Mouse (Mus musculus): Measurements from ENCODE around the gene Rufy3.
A peak's percentile ranks its signal among the peaks of the same experiment; 100 is the strongest.

Rufy3 gene

DNA sequence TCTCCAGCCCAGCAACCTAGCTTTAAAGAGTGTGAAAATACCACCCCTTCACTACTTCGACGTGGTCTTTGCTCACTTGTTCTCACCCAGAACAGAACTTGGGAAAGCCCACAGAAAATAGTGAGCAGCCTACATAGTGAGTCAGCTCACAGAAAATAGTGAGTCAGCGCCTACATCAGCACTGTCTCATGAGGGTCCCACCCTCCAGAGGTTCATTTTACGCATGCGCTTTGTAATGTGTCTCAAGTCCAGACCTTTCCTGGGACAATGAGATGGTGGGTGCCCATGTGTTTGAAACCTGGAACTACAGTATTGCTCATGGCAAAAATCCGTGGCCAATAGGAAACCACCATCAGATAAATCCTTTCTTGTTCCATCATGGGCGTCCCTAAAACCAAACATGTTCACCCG, 123.2 kb downstream of the Rufy3 start:
- DNase-seq, result no peak

DNA sequence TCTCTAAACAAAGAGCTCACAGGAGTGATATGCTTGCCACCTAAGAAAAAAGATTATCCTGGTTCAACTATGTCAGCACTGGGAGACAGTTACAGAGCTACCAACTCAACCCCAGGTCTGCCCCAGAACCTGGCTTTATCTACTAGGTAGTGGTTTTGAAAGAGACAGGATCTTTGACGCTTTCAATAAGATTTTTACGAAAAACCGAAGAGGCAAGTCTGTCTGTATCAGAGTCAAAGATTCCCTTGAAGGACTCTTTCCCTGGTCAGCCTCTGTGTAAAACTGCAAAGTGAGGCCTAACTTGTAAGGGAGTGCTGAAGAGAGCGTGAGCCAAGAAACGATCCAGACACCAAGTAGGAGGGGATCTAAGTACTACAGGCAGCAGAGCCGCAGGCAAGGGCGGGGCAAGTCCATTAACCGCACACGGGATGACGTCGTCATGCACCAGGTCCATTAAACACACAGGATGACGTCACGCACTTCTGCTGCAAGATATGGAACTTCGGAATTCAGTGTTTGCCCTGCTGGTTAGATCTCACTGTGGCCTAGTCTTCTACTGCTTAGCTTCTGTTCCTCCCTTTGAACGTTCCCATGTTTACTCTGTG, 123.8 kb downstream of the Rufy3 start:
- no peak for DNase-seq

DNA sequence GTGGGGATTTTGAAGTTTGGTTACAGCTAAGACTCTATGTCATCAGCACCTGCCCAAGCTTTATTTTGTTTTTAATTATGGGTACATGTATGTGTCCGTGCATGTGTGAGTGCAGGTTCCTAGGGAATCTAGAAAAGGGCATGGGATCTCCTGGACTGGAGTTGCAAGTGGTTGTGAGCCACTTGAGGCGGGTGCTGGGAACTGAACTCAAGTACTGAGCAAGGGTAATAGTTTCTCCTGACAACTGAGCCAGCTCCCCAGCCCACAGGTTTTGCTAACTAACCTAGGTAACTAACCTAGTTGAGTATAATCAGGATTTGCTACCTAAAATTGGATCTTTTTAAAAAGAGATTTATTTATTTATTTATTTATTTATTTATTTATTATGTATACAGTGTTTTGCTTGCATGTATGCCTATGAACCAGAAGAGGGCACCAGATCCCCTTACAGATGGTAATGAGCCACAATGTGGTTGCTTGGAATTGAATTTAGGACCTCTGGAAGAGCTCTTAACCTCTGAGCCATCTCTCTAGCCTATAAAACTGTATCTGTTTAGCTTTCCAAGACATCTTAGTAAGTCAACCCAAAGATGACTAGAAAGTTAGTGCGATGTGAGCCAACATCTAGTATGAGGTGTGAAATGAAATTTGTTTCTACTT, 124.6 kb downstream of the Rufy3 start:
- DNase-seq, result peak; percentile 43 to 67

DNA sequence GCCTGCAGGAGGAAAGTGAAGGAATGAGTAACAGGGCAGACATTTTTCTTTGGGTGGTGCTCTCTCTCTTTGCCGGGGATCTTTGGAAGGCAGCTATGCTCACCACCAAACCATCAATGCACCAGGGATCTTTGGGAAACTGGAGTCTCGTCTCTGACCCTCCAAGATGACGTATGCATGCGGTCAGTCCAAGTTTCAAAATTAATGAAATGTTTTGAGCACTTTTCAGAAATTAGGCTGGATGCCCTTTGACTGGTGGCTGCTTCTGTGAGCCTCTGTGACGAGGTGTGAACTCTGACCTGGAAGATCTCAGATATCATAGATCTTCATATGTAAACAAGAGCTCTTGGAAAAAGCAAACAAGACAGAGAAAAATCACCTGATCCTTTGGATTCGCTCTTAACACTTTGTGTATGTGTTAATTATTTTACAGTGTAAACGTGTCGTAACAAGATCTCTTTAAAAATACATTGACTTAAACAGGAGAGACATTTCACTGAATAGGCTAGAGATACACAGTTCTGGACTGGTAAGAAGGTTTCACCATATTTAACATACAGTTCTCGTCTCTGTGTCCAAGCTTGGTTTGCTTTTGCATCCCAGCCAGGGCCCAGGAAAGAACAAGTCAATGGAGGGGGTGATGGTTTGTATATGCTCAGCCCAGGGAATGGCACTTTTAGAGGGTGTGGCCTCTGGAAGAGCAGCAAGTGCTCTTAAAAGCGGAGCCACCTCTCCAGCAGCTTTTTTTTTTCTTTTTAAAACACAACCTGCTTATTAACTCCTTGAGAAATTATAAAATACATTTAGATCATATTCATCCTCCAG, 126.1 kb downstream of the Rufy3 start:
- no peak for DNase-seq

DNA sequence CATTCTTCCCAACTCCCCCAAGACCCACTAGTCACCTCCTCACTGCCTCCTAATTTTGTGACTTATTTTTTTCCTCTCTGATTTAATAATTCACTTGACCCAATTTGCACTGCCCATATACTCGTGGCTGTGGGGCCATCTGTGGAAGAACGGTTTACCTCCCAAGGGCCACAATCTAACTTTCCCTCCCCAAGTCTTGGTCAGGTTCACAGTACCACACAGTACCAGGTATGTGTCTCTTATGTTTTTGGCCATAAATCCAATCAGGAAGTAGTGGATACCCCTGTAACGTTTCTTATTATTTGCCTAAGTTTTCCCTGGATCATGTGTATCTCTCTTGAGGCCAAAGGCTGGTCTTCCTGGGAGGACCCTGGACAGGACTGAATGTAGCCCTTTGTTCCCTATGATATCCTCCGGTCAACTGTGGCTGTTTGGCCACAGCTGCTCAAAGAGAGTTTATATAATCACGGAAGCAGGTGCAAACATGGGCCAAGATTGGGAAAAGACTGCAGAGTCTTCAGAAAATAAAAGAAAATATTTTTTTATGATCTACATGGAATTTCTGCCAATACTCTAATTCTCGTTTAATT, 126.8 kb downstream of the Rufy3 start:
- DNase-seq, result no peak

DNA sequence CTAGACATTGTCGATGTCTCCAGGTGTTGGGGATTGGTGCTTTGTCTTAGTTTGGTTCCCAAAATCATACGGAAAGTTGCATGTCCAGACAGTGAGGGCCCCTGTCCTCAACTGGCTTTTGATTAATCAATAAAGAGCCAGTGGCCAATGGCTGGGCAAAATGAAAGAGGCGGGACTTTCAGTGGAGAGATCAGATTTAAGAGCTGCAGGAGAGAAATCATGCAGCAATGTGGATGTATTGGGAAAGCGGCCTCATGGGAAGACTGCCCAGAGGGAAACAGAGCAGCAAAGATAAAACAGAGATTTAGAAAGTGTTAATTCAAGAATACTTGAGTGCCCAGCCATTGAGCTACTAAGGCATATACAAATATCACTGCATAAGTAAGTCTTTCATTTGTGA, 127.7 kb downstream of the Rufy3 start:
- no peak for DNase-seq

DNA sequence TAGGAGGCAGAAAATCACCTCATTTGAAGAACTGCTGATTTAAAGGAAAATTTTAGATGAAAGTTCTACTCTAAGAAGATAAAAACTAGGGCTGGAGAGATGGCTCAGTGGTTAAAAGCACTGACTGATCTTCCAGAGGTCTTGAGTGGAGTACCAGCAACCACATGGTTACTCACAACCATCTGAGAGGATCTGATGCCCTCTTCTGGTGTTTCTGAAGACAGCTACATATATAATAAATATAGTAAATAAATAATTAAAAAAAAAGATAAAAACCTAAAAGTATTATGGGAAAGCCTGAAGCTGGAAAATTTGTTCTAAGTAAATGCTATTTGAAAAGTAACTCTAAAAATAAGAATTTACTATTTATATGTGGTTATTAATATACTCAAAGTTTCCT, 128.2 kb downstream of the Rufy3 start:
- no peak for DNase-seq

DNA sequence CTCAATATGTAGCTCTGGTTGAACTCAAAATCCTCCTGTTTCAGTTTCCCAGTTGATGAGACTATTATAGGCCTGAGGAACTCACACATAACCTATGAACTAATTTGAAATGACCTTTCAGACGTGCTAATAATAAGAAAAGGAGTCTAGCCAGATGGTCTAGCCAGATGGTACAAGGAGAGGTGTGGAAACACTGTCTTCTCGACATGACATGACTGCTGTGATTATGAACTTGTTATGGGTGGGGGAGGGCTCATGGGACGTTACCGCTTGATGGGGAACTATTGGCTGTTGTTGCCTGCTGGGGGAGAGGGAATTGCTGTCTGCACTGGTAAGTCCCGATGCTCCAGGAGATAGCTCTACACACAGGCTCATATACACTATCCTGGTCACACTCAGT, 132.5 kb downstream of the Rufy3 start:
- no peak for DNase-seq

DNA sequence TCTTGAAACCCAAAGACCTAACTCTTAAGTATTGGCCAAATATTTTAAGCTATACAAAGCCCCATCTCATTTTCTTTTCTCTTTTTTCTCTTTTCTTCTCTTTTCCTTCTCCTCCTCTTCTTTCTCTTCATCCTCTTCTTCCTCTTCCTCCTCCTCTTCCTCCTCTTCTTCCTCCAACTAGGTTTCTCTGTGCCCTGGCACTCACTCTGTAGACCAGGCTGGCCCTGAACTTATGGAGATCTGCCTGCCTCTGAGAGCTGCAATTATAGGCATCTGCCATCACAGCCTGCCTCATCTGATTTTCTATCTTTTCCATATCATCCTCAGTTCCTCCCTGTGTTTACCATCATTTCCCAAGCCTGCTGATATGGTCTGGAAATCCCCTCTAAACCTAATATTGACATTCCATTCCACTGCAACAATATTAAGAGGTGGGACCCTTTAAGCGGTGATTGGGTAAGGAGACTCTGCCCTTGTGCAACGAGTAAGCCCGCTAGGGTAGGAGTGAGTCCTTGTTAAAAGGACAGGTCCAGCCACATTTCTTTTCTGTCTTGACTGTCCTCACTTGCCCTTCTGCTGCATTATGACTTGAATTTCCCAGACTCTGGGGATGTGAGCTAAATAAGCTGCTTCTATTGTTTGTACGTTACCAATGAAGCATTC, 134.5 kb downstream of the Rufy3 start:
- no peak for DNase-seq

All from cerebellum, postnatal 10 days (tissue).